Mouse (Mus musculus) kidney, adult 2 months (tissue): ENCODE results near the gene Serpinh1.

Source experiments
- CTCF ChIP-seq: fragments of 200-500 bp; conservative IDR thresholded peaks from 2 replicates; pipeline ENCODE4 v1.5.1; 2011; ENCODE audit warnings: low read depth, mild to moderate bottlenecking, control low read depth, low read length, moderate library complexity, mixed read lengths; ENCODE audit not compliant: insufficient read depth, insufficient read length
- POLR2A ChIP-seq: fragments of 200-500 bp; IDR thresholded peaks from one replicate; pipeline ENCODE4 v1.6.1; 2011; ENCODE audit warnings: low read depth, low read length, control low read depth

GRCm38 (mm10) chr7:99357201-99357600 lies 4.2 kb upstream of the Serpinh1 start:
- no peak for TF ChIP-seq CTCF
- TF ChIP-seq POLR2A, result no peak
